Mouse (Mus musculus) liver, embryonic 14.5 days (tissue): ENCODE measurements around the gene Galnt12.

ENCODE experiments used
- CTCF ChIP-seq: IDR thresholded peaks from 2 replicates; pipeline ENCODE4 v1.5.1; 2016; ENCODE audit warnings: antibody characterized with exemption, low read depth, control low read depth
- EP300 ChIP-seq: IDR thresholded peaks from 2 replicates; pipeline ENCODE4 v1.6.1; 2016; ENCODE audit warnings: antibody characterized with exemption, low read depth

GRCm38 (mm10) chr4:47092387-47093021, 795 bp downstream of the Galnt12 start:
- TF ChIP-seq CTCF (no peak), EP300 (no peak)
